Mouse (Mus musculus): ENCODE measurements around the gene Tmsb10.

Tmsb10 gene

DNA sequence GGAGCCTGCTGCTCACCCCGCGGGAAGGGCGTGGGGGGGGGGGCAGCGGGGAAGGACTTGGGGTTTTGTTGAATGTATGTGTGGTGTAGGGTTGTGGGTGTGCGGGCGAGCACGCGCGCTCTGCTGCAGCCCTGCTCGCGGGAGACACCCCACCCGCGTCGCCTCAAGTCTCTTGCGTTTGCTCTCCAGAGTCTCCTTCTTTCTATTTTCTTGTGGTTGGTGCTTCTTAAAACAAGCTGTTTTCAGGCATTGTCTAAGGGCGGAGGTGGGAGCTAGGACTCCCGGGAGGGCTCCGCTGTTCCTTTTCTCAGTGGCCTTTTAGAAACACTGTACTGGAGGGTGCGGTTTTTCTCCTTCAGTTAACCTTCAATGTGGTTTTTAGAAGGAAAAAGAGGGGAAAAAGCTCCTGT lies at the start of gene Tmsb10:
TSS of gene Tmsb10 (minus strand) at position 87 of the 410 bp plus-strand sequence.
- no peak for DNase-seq (ENCODE audit: low spot score in 2 of 2)

DNA sequence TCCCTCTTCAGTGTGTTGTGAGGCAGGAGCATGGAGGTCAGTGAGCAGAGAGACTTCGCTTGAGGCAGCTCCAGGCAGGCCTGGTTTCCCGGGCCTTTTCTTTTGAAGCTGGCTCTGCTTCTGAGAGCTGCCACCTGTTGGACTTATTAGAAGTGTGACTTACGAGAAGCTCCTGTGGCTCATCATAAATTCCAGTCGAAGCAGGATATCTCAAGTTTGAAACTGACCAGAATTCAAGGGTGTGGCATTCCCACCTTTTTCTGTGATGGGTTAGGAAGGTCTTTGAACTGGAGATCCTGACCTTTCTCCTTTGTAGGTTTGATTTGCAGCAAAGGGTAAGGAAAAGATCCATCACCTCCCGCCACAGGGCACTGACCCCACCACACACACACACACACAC lies 45.1 kb upstream of the Tmsb10 start:
- DNase-seq (ENCODE audit: low spot score in 2 of 2) = no peak

DNA sequence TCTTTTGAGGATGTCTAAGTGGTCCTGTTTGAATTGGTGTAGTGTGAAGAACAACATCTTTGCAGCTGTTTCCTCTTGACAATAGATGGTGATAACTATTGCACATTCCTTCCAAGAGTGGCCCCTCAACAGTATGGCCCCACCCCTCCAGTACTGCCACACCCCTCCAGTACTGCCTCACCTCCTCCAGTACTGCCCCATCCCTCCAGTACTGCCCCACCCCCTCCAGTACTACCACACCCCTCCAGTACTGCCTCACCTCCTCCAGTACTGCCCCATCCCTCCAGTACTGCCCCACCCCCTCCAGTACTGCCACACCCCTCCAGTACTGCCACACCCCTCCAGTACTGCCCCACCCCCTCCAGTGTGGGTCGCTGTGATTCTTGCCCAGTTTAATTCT lies 43.8 kb upstream of the Tmsb10 start:
- DNase-seq (ENCODE audit: low spot score in 2 of 2) = no peak

DNA sequence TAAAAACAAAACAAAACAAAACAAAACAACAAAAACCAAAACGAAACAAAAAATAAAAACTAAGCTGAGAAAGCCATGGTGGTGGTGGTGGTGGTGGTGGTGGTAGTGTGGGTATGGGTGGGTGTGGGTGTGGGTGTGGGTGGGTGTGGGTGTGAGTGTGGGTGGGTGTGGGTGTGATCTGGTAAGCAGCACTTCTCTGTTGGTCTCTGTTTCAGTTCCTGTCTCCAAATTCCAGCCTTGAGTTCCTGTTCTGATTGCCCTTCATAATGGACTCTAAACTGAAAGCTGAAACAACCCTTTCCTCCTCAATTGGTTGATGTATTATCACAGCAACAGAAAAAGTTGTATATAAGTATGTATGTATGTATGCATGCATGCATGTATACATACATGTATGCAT lies 40.3 kb upstream of the Tmsb10 start:
- DNase-seq (ENCODE audit: low spot score in 2 of 2) = no peak

DNA sequence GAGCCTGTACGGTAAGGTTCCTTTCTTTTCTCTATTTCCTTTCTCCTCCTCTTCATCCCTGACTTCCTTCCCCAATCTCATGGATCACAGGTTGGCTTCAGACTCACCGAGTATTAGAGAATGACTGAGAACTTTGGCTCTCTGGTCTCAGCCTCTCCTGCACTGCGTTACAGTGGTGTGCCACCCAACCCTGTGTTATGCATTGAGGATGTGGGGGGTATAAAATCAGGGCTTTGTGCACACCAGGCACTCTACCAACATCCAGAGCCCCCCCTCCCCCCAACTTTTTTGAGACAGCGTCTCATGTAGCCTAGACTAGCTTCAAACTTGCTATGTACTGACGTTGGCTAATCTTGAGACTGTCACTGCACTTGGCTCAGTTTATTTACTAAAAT lies 35.1 kb upstream of the Tmsb10 start:
- DNase-seq (ENCODE audit: low spot score in 2 of 2) = no peak

DNA sequence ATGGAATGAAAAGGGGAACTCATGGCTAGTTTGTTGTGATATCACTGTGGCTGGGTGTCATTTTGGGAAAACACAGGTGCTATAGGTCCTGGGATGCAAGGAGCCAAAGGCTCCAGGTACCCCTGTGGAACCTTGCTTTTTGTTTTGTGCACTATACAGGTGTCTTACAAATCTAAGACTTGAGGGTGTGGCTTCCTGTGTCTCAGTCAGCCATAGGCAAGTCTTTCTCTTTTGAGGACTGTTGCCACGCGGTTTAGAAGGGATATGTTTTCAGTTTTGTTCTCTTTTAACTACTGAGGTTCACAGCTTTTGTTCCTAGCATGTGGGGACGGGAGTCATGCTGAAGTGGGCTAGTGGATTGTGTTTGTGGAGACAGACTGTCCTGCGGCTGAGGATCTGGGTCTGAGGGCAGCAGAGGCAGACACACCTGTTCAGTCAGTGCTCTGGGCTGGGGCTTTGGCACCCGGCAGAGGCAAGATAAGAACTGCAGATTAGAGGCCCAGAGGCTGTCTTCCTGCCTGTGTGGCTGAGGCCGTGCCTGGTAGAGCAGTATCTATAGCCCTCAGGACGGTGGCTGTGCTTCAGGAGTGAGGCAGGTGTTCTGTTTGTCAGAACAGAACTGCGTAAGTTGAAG lies 34.6 kb upstream of the Tmsb10 start:
- DNase-seq (ENCODE audit: low spot score in 2 of 2) = peak; percentile 33 to 42

DNA sequence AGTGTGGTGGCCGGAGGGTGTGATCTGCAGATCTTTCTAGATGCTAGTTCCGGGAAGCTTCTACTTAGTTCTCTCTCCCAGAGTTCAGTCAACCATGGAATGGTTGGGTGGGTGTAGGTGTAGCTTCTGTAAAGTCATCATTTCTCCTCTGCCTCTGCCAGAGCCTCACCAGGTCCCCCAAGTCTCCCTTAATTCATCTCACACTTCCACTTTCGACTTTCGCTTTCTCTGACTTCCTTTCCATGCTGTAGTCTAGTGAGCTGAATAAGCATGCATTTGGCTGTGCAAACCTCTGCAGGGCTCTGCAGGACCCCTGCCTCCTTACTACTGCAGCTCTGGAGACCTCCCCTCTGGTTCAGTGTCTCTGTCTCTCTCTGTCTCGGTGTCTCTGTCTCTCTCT lies 31.7 kb upstream of the Tmsb10 start:
- no peak for DNase-seq (ENCODE audit: low spot score in 2 of 2)

DNA sequence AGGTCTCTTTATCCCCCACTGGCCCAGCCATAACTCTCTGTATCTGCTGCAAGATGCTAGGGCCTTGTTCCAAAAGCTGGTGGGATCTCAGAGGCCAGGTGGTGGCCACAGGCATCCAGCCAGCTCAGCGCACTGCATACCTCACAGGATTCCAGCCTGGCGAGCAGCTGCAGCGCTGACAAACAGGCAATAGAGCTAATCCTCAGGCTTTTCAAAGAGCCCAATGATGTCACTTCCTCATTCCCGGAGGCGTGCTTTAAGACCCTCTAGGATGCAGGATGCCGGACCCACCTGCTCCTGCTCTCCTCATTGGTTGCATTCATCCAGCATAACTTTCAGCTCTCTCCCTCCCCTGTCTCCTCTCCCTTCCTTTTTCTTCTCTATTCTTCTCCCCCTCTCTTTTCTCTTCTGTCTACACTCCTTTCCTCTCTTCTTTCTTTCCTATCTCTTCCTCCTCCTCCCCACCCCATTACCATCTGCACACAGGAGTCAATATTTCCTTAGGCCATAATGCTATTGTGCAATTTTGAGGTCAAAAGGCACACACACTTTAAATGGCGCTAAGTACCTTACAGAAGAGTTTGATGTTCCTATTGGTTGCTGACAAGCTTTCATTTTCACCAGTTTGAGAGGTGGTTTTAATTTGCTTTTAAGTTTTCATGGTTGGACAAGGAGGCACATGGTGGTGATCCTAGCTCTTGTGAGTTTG lies 30.6 kb upstream of the Tmsb10 start:
- DNase-seq (ENCODE audit: low spot score in 2 of 2) = no peak

DNA sequence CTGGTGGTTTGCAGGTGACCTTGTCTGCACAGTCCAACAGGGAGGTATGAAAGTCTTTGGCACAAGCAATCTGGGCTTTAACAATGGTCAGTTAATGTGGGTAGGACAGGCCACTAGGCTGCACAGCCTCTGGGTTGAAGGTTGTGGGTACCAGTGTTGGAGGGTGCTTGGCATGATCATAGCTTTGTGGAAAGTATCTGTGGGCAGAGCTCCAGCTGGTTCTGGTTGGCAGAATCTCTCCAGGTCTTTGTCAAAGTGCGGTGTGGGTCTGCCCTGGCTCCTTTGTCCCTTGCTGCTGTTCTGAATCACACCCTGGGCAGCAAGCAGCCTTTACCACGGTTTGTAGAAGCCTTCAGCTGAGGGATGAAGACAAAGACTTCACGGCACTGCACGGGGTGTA lies 24.0 kb upstream of the Tmsb10 start:
- no peak for DNase-seq (ENCODE audit: low spot score in 2 of 2)

DNA sequence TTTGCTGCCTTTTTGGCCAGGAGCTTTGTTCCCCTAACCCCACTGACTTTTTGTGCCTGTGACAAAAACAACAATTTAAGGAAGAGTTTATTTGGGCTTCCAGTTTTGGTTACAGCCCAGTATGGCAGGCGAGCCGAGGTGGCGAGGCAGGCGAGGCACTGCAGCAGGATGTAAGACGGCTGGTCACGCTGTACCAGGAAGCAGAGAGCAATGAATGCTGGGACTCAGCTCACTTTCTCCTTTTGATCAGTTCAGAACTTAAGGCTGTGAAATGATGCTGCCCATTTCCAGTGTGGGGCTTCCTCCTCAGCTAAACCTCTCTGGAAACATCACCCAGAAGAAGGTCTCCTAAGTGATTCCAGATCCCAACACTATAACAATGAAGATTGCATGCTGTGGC lies 23.3 kb upstream of the Tmsb10 start:
- no peak for DNase-seq (ENCODE audit: low spot score in 2 of 2)

DNA sequence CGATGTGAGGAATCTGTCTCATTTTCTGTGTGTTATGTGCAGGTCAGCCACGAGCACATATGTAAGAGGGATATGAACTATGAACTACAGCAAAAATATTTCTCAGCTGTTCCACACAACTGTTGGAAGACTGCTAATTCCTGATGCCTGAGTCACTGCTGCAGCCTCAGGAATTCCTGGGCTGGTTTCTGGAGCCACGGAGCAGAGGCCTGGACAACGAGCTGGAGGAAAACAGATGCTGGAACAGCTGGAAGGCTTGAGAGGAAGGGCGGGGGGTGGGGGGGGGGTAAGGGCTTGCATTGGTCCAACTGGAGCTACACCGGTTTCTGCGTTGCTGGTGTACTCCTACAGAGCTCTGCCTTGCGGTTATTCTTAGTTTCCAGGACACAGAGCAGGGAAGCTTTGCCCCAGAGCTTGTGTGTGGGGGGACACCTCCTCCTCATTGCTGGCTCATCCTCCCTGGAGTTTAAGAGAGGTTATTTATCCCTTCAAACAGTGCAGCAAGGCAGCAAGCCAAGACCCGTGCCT lies 22.6 kb upstream of the Tmsb10 start:
- DNase-seq (ENCODE audit: low spot score in 2 of 2) = peak in 1 of 2 experiments; percentile 51

DNA sequence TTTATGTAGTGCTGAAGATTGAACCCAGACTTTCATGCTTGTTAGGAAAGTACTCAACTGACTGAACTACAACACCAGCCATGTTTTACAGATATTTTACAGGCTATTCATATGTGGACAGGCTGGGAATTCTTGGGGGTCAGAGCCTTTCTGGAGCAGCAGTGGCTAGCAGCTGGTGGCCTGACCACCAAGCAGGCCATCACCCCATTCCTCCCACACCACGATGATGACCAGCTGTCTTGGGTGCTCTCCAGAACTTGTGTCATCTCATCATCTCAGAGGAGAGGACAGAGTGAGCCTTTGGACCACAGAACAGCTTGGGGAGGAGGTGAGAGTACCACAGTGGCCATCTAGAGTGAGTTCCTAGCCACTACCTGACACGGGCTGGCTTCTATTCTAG lies 18.3 kb upstream of the Tmsb10 start:
- no peak for DNase-seq (ENCODE audit: low spot score in 2 of 2)

DNA sequence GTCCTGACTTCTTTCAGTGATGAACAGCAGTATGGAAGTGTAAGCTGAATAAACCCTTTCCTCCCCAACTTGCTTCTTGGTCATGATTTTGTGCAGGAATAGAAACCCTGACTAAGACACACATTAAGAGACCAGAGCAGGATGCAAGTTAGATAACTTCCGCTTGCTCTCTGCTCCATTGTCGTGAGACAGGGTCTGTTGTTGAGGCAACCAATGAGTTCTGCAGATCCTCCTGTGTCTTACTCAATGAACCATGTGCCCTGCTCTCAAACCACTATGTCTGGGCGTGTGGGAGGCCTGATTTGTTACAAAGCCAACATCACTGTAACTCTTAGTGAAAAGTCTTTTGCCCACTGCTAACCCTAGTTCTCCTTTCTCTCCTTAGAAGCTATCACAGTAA lies 12.5 kb upstream of the Tmsb10 start:
- no peak for DNase-seq (ENCODE audit: low spot score in 2 of 2)

DNA sequence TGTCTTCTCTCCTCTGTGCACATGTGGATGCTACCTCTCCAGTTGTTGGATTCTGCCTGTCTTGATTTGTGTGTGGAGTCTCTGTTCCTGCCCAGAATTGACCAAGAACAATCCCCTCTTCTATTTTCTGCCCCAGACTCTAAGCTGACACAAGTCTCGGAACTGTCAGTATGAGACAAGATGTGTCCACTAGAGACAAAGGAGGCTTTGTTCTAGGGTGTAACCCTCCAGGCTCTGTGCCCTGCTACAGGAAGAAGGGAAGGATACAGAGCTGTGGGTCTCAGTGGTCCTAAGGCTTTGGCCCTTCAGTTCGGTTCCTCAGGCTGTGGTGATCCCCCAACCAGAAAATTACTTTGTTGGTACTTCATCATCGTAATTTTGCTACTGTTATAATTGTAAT lies 11.2 kb upstream of the Tmsb10 start:
- DNase-seq (ENCODE audit: low spot score in 2 of 2) = no peak

DNA sequence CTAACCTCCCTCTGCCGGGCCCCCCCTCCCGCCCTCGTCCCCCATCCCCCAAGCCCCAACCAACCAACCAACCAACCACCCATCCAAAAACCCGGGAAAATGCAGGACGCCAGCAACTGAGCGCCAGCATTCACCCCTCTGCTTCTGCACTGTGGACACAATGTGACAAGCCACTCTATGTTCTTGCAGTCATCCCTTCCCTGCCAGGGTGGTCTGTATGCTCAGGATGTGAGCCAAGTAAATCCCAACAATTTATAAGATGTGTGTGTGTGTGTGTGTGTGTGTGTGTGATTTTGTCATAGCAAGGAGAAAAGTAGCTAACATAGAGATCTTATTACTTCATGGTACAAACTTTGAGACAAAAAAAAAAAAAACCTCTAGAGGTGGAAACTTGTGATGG lies 6.7 kb upstream of the Tmsb10 start:
- no peak for DNase-seq (ENCODE audit: low spot score in 2 of 2)

DNA sequence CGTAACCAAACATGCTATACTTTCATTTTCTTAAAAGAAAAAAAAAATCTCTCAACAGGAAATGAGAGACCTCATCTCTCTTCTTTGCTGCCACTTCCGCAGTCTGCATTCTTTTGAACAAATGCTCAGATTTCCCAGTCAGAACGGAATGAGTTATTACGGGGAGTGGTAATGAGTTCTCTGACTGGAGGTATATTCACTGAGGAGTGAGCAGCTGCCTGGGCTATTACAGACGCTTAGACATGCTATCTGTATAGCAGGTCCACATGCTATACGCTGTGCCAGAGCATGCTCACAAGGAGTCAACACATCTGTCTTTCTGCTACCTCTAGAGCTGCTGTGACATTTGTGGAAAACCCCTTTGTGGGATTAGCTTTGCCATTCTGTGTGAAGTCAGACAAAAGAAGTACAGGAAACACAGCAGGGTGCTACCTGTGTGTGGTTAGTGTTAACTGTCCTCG lies 3.8 kb upstream of the Tmsb10 start:
- DNase-seq (ENCODE audit: low spot score in 2 of 2) = no peak

DNA sequence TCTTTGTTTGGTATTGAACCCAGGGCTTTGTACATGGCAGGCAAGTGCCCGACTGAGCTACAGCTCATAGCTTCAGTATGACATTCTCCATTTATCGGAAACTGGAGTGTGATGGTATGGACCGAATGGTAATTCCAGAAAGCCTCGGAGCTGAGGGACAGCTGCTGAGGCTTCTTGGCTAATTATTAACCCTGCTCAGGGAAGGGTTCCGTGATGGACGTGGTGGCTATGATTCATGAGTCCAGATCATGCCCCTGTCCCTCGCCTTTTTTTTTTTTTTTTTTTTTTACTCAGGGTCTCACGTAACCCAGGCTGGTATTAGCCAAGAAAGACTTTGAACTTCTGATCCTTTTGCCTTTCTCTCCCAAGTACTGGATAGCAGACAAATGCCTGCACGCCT lies 3.1 kb upstream of the Tmsb10 start:
- DNase-seq (ENCODE audit: low spot score in 2 of 2) = no peak

DNA sequence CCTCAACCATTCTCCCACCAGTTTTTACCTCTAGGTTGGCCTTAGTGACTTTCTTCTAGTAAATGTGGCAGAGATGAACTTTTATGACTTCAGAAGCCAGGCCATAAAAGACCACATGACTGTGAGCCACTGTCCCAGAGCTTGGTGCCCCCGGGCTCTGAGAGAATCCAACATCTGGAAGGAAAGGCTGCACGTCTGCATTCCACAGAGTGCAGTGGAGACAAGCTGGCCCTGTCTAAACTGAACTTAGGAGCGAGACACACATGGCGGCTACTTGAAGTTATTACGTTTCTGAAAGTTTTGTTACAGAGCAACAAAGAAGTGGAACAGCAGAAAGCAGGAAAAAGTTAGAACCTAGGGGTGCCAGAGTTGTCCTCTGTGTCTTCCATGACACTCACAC lies 2.1 kb upstream of the Tmsb10 start:
- DNase-seq (ENCODE audit: low spot score in 2 of 2) = no peak

DNA sequence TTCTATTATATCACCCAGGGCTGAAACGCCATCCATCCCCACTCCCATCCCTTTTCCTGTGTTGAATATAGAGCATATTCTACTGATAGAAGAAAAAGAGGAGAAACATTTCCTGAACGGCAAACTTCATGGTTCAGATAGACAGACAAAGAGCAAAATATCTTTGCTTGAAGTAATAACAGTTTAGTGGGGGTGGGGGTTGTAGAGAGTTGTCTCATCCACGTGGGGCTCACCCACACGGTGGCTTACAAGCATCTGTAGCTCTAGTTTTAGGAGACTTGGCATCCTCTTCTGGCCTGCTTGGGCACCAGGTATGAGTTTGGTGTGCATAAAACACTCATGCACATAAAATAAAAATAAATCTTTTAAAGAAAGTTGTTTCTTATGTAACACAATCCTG lies 627 bp upstream of the Tmsb10 start:
- no peak for DNase-seq (ENCODE audit: low spot score in 2 of 2)

DNA sequence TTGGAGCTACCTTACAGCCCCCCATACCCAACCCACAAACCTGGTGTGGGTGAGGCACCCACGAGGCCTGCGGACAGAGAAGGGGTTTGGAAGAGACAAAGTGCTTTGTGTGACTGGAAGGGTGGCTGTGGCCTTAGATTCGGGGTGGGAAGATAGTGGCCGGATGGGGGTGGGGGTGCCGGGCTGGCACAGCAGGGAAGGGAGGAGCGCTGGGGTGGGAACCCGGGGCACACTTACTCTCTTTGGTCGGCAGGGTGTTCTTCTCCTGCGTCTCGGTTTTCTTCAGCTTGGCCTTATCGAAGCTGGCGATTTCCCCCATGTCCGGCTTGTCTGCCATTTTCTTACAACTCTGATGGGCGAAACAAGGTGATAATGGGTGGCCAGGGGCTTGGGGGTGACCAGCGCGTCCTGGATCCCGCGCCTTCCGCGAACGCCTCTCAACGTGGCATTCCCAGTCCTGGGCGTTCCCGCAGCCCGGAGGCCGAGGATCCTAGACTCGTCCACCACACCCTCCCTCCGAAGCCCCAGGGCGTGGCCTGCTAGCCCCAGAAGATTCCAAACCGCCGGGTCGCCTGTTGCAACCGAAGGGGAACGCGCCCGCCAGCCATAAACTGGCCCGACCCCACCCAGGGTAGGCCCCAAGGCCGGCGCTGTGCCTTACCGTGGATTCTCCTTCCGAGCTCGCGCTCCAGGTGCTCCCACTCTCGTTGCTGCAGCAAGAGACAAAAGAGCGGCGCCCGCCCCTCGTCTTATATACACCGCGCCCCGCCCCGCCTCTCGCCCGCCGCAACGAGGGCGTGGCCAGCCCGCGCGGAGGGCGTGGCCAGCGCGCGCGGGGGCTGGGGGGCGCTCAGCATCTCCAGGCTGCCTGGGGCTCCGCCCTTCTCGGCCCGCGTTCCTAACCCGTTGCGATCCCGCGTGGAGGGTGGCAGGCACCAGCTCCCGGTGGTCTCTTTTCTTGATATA lies 589 bp downstream of the Tmsb10 start:
- peak; percentile 81 to 89 for DNase-seq (ENCODE audit: low spot score in 2 of 2)

DNA sequence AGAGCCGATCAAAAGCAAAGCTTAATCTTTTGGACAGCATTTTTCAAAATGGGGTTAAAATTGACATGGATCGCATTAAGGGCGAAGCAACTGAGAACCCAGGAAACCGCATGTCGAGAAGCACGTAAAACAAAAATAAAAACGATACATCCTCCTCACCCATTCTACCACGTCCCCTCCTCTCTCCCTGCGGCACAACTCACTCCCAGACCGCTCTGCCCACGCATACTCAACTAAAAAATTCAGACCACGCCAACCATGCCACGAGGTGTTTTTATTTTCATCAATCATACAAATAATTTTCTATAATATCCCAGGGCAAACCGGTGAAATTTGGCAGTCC lies 1.5 kb downstream of the Tmsb10 start:
- DNase-seq (ENCODE audit: low spot score in 2 of 2) = no peak
